Mouse (Mus musculus): Measurements from ENCODE around the gene Prr12.

Gene Prr12

GRCm38 (mm10) chr7:45050945-45051600 lies 1.6 kb downstream of the Prr12 start:
- DNase-seq (ENCODE audit: low spot score in 2 of 2), result peak; percentile 32 to 45

GRCm38 (mm10) chr7:45048923-45049657 lies 3.6 kb downstream of the Prr12 start:
- no peak for DNase-seq (ENCODE audit: low spot score in 2 of 2)

GRCm38 (mm10) chr7:45048001-45048890 lies 4.4 kb downstream of the Prr12 start:
- DNase-seq (ENCODE audit: low spot score in 2 of 2), result no peak

GRCm38 (mm10) chr7:45047491-45047890 lies 5.2 kb downstream of the Prr12 start:
- no peak for DNase-seq (ENCODE audit: low spot score in 2 of 2)

GRCm38 (mm10) chr7:45046853-45047350 lies 5.8 kb downstream of the Prr12 start:
- no peak for DNase-seq (ENCODE audit: low spot score in 2 of 2)

GRCm38 (mm10) chr7:45045741-45046140 lies 6.9 kb downstream of the Prr12 start:
- DNase-seq (ENCODE audit: low spot score in 2 of 2), result no peak

GRCm38 (mm10) chr7:45043307-45043706 lies 9.4 kb downstream of the Prr12 start:
- DNase-seq (ENCODE audit: low spot score in 2 of 2), result no peak

- DNase-seq (ENCODE audit: low spot score in 2 of 2), result no peak
Observed at GRCm38 (mm10) chr7:45040851-45041250, 11.8 kb downstream of the Prr12 start.

GRCm38 (mm10) chr7:45038411-45038810 lies 14.3 kb downstream of the Prr12 start:
- no peak for DNase-seq (ENCODE audit: low spot score in 2 of 2)

GRCm38 (mm10) chr7:45037720-45038361 lies 14.8 kb downstream of the Prr12 start:
- no peak for DNase-seq (ENCODE audit: low spot score in 2 of 2)

- DNase-seq (ENCODE audit: low spot score in 2 of 2), result no peak
Observed at GRCm38 (mm10) chr7:45036702-45037101, 16.0 kb downstream of the Prr12 start.

- DNase-seq (ENCODE audit: low spot score in 2 of 2), result no peak
Observed at GRCm38 (mm10) chr7:45035631-45036030, 17.1 kb downstream of the Prr12 start.

GRCm38 (mm10) chr7:45033722-45034359 lies 18.8 kb downstream of the Prr12 start:
- DNase-seq (ENCODE audit: low spot score in 2 of 2), result no peak

- no peak for DNase-seq (ENCODE audit: low spot score in 2 of 2)
Observed at GRCm38 (mm10) chr7:45030857-45031256, 21.8 kb downstream of the Prr12 start.

GRCm38 (mm10) chr7:45029995-45030394 lies 22.7 kb downstream of the Prr12 start:
- DNase-seq (ENCODE audit: low spot score in 2 of 2), result no peak

- DNase-seq (ENCODE audit: low spot score in 2 of 2), result no peak
Observed at GRCm38 (mm10) chr7:45028351-45028750, 24.3 kb downstream of the Prr12 start.

GRCm38 (mm10) chr7:45027761-45028160 lies 24.9 kb downstream of the Prr12 start:
- DNase-seq (ENCODE audit: low spot score in 2 of 2), result no peak

GRCm38 (mm10) chr7:45026256-45026655 lies 26.4 kb downstream of the Prr12 start:
- no peak for DNase-seq (ENCODE audit: low spot score in 2 of 2)

GRCm38 (mm10) chr7:45025601-45026220 lies 27.0 kb downstream of the Prr12 start:
- DNase-seq (ENCODE audit: low spot score in 2 of 2), result no peak
